Mouse (Mus musculus) thymus, adult 2 months (tissue): Measurements from ENCODE around the gene 4930447C04Rik.

Experiments used
- CTCF ChIP-seq: fragments of 200-500 bp; IDR thresholded peaks from 2 replicates; pipeline ENCODE4 v1.5.1; 2012; ENCODE audit warnings: mild to moderate bottlenecking, control low read depth, low read length, moderate library complexity, borderline replicate concordance; ENCODE audit not compliant: control insufficient read depth, poor library complexity, insufficient read depth; ENCODE audit errors: extremely low read depth
- POLR2A ChIP-seq: fragments of 200-500 bp; IDR thresholded peaks from 2 replicates; pipeline ENCODE4 v1.6.1; 2012; ENCODE audit warnings: mild to moderate bottlenecking, low read length, control low read depth, moderate library complexity; ENCODE audit not compliant: control insufficient read depth, poor library complexity, insufficient read depth; ENCODE audit errors: extremely low read depth

DNA sequence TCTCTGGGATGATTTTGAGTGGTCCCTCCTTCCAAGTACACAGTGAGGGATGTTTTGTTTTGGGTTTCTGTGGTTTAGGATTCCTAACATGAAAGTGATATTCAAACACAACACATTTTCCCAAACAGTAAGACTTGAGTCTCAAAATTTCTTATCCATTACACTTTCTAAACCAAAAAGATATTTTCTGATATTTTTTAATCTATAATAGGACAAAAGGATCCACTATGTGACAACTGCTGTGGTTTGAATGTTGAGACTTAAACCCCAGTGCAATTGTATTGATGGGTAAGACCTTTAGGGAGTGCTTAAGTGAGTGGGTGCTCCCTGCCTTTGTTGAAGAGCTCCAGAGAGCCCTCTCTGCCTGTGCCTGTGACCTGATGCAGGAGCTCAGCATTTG, 6.2 kb upstream of the 4930447C04Rik start:
- TF ChIP-seq CTCF (no peak), POLR2A (no peak)
